Mouse (Mus musculus) cortical plate, adult 2 months (tissue): Measurements from ENCODE around the gene Rassf3. TPM values are rescaled to one million over a fixed set of nuclear protein-coding genes. Genes with fewer than 3 reads are reported as not detected.

Experiments
- H3K27ac ChIP-seq: fragments of 200-500 bp; 2 replicates; pipeline ENCODE4 v1.5.1; 2012; ENCODE audit warnings: low read length, control low read depth, inconsistent platforms; ENCODE audit not compliant: insufficient read depth
- H3K4me1 ChIP-seq: fragments of 200-500 bp; 2 replicates; pipeline ENCODE4 v1.6.1; 2011; ENCODE audit warnings: low read length; ENCODE audit not compliant: control insufficient read depth, insufficient read depth
- H3K4me3 ChIP-seq: fragments of 200-500 bp; 2 replicates; pipeline ENCODE4 v1.5.1; 2011; ENCODE audit warnings: mild to moderate bottlenecking, low read length, control low read depth; ENCODE audit not compliant: insufficient read depth
- CTCF ChIP-seq: fragments of 200-500 bp; IDR thresholded peaks from 2 replicates; pipeline ENCODE4 v1.5.1; 2011; ENCODE audit warnings: mild to moderate bottlenecking, control low read depth, low read length; ENCODE audit not compliant: insufficient read depth; ENCODE audit errors: extremely low read depth
- POLR2A ChIP-seq: fragments of 200-500 bp; IDR thresholded peaks from 2 replicates; pipeline ENCODE4 v1.6.1; 2011; ENCODE audit warnings: mild to moderate bottlenecking, low read length, control low read depth; ENCODE audit not compliant: insufficient read depth; ENCODE audit errors: extremely low read depth
- polyA plus RNA-seq: library from polyadenylated mRNA; depleted of rRNA; stranded (reverse); fragments of >200 nt; gene quantifications from 2 replicates; pipeline ENCODE4 v1.2.3, GENCODE M21; 2012

The Rassf3 gene
- polyA plus RNA-seq, 1 experiment: 41.2 TPM

DNA sequence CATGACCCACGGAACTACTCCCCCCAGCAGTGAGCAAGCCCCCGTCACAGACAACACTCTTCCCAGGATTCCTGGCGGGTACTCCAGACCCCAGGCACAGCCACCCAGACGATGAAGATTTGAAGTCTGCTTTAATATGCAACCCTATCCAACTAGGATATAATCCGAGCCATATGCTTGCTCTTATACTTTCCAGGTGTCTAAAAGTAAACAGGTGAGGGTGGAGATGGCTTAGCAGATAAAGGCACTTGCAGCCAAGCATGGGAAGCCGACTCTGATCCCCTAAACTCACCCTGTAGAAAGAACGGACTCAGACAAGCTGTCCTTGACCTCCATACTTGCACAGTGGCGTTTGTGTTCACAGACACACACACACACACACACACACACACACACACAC lies 8.4 kb downstream of the Rassf3 start:
- Histone ChIP-seq H3K4me3 (no peak overlapping the region), H3K4me1 (peaks cover 10% of the 10 kb centered on the region), H3K27ac (no peak overlapping the region)
- no peak for TF ChIP-seq CTCF
- no peak for TF ChIP-seq POLR2A

DNA sequence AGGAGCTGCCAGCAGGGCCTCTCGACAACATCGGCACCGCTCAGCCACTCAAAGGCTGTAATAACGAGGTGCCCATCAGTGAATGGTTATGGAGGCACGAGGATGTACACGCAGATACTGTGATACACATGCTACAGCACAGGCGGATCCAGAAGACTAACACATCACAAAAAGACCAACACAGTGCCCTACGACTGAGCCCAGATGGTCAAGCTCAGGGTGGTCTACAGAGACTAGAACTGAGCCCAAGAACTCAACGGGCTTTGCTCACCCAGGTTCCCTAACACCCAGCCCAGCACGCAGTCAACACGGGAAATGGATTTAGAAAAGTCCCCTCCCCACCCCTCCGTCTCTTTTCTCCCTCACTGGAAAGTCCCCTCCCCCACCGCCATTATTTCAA lies 9.1 kb downstream of the Rassf3 start:
- TF ChIP-seq POLR2A: no peak
- TF ChIP-seq CTCF: no peak

DNA sequence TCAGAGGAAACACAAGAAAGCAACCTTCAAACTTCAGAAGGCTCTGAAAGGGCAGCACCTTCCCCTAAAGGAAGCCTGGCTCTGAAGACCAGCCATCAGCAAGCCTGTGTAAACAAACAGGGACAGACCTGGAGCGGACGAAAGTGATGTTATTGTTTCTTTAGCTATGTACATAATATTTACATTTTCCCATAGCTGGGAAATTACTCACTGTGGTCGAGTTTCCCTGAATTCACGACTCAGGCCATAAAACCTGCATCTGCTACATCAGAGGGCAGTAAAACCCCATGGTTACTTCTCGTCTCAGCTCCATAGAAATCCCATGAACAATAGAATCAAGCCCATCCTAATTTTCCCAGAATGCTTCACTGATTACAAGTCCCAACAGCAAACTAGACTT lies 11.1 kb downstream of the Rassf3 start:
- Histone ChIP-seq H3K4me1 (peaks cover 4% of the 10 kb centered on the region; the same call in 1 of the 2 replicates), H3K4me3 (no peak overlapping the region), H3K27ac (no peak overlapping the region)
- no peak for TF ChIP-seq CTCF

More for the DNA sequence above, 9.1 kb downstream of the Rassf3 start:
- Histone ChIP-seq H3K4me3 (no peak overlapping the region), H3K27ac (no peak overlapping the region), H3K4me1 (peaks cover 8% of the 10 kb centered on the region; the same call in 1 of the 2 replicates)

DNA sequence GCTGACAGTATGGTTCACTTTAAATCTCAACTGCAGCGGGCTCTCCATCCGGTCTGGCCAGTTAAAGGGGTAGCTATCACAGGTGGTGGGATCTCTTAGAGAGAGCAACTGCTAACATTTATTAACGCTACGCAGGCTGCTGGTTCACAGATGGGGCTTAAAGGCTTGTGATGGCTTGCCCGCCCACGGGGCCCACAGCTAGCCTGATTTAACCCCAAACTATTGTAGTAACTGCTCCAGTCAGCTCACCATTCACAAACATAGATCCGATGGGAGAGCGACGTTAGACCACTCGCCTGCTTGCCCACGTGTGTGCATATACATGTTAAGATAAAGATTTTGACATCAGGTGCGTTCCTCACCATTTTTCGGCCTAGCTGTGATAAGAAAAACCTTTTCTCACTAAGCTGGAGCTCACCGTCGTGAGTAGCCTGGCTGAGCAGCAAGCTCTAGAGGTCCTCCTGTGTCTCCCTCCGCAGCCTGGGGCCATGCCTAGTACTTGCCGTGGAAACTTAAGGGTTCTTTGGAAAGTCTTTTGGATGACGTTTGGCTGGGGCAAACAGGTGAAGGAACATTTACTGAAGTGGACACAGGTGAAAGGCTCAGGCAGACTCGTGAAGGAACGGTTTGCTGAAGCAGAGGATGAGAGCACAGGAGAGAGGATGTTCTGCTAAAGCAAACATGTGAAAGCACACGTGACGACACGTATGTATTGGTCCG lies 13.8 kb downstream of the Rassf3 start:
- Histone ChIP-seq H3K4me1 (peaks cover 6% of the 10 kb centered on the region), H3K27ac (no peak overlapping the region), H3K4me3 (no peak overlapping the region)
- TF ChIP-seq POLR2A (no peak), CTCF (no peak)

DNA sequence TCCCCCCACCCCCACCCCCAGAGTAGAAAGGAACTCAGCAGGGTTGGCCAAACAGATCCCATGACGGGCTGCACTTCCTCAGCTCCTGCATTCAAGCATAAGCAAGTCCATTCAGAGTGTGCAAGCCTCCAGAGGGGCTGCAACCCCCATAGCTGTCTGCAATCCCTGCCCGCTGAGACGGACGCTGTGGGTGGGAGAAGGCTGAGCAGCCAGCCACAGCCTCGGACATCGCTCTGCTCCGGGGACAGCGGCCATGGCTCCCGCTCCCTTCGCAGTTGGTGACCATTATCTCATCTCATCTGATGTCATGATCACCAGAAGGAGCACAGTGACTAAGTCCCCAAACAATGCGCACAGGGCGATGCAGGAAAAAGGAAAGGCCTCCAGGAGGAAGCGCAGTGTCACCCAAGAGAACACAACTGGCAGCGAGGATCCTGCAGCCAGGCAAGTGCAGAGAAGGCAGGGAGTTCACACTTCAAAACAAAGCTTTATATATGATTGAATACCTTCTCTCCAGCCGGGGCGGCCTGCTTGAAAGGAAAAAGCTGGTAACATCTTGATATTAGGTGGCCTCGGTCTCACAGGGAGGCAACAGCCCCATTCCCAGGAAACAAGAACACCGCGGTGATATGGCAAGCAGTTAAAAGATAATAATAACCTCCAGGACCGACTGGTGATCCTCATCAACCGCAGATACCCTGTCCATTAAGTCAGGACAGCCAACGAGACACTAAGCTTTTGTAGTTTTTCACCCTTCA lies 14.6 kb downstream of the Rassf3 start:
- Histone ChIP-seq H3K4me1 (peaks cover 6% of the 10 kb centered on the region), H3K27ac (no peak overlapping the region), H3K4me3 (peak overlapping the region; percentile 4)
- TF ChIP-seq CTCF (no peak), POLR2A (no peak)

DNA sequence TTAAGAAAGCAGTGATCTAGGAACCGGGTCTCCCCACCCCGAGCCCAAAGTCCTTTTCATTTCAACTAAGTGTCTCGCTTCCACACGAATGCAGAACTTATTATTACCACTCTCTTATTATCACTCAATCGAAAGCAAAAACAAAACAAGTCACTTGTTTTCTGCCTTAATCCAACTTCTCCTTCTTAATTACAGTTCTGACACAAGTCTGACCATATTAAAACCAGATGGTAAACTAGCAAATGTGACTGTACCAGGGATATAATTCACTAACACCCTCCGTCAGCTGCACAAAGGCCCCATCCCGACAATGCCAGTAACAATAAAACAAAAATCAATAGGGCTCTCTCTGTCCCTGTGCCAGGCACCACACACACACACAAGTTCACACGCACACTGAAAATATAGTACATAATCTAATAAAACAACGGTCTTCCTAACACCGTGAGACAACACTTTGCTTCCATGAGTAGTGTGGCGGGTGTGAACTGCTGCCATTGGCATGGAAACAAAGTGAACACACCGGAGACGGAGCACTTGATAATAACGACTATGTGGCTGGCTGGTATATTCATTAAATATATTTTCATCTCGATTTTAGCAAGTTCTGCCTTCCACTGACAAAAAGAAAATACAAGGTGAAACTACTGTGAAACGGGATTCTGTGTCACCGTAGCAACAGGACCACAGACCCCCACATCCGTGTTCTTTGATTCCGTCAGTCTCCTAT lies 16.9 kb downstream of the Rassf3 start:
- TF ChIP-seq POLR2A (no peak), CTCF (no peak)
- Histone ChIP-seq H3K4me1 (peaks cover 6% of the 10 kb centered on the region), H3K27ac (no peak overlapping the region), H3K4me3 (no peak overlapping the region)

DNA sequence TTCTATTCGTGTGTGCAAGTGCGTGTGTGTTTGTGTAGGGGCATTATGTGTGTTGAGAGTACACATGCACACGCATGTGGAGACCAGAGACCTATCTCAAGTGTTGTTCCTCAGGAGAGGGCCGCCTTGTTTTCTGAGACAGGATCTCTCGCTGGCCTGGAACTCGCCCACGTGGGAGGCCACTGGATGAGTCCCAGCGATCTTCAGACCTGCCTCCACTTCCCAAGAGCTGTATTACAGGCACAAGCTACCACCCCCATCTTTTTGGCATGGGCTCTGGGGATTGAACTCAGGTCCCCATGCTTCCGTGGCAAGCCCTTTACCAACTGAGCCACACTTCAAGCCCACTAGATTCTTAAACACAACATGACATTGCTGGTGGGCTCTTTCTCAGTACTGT lies 17.7 kb downstream of the Rassf3 start:
- Histone ChIP-seq H3K27ac (no peak overlapping the region), H3K4me1 (peaks cover 6% of the 10 kb centered on the region), H3K4me3 (no peak overlapping the region)
- TF ChIP-seq CTCF: no peak
- TF ChIP-seq POLR2A: no peak

DNA sequence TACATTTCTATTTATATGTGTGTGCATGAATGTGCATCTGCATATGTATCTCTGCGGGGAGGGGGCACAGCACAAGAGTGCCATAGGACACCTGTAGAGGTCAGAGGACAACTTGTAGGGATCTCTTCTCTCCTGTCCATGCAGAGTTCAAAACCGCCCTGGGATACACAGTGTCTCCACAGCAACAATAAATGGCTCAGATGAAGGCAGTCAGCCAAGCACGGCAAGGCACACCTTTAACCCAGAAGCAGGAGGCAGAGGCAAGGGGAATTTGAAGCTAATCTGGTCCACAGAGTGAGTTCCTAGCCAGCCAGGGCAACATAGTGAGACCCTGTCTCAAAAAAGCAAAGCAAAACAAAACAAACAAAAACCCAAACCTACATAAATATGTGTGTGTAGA lies 18.8 kb downstream of the Rassf3 start:
- Histone ChIP-seq H3K27ac (no peak overlapping the region), H3K4me3 (no peak overlapping the region), H3K4me1 (peaks cover 6% of the 10 kb centered on the region)
- TF ChIP-seq POLR2A: no peak
- TF ChIP-seq CTCF: no peak

DNA sequence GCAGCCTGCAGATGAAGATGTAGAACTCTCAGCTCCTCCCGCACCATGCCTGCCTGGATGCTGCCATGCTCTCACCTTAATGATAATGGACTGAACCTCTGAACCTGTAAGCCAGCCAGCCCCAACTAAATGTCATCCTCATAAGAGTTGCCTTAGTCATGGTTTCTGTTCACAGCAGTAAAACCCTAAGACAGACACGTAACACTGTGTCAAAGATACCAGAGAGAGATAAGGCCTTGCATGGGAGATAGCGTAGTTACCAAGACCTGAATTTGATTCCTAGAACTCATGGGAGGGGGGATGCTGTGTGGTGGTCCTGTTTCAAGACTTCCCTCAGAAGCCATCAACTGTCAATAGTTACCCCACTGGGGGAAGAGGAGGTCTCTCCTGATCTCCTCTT lies 20.6 kb downstream of the Rassf3 start:
- H3K27ac ChIP-seq: no peak overlapping the region
- H3K4me3 ChIP-seq: no peak overlapping the region
- peaks cover 6% of the 10 kb centered on the region for H3K4me1 ChIP-seq
- TF ChIP-seq POLR2A (no peak), CTCF (no peak)
